Mouse (Mus musculus): ENCODE measurements around the gene Ppm1b. TPM values are rescaled to one million over a fixed set of nuclear protein-coding genes. Genes with fewer than 3 reads are reported as not detected.
A peak's percentile ranks its signal among the peaks of the same experiment; 100 is the strongest.

Ppm1b gene
- polyA plus RNA-seq, 1 experiment from 2014 or later: 104 TPM

DNA sequence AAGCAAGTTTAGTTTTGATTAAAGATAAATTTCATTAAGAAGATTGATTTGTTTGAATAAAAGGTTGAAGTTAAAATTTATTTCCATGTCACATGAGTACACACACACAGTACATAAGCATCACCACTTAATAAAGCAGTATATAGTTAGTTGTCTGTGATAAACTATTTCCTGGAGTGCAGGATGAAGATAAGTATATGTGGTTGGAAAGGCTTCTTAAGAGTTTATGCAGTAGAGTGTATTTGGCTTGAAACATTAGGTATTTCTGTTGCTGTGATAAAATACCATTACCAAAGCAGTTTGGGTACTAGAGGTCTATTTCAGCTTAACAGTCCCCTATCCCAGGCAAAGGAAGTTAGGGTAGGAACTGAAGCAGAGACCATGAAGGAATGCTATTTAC is 32.0 kb downstream of the Ppm1b start:
- Histone ChIP-seq H3K9ac (replicated peaks) (no peak overlapping the region), H3K4me1 (0 out of 2 replicates have a peak, but pooled peaks cover 2% of the 10 kb centered on the region), H3K27me3 (no peaks in the 10 kb centered on the region), H3K27ac (replicated peaks) (no peak overlapping the region), H3K4me2 (replicated peaks) (no peak overlapping the region), H3K9me3 (no peaks in the 10 kb centered on the region), H3K36me3 (peaks cover 6% of the 10 kb centered on the region; the same call in 1 of the 2 replicates), H3K4me3 (no peak overlapping the region)
- no peak for ATAC-seq (ENCODE audit: low FRiP score, low read depth)

DNA sequence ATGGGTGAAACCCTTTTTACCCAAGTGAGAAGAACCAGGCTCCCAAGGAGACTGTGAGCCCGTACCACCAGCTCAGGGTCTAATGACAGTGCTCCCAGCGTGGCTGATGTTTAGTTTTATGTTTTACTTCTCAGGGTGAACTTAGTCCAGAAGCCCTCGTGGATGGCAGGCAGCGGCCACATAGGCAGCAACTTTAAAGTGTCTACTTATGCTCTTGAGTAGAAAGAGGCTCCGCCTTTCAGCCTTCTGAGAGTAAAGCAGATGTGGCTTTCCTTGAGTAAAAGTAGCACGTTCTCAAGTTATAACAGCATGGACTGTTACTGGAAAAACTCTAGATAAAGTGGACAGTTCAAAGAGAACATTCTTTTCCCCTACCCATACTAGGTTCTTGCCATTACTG is 39.3 kb downstream of the Ppm1b start:
- WGBS: 92% methylated on average over 6 of the region's 6 CpGs
- ATAC-seq (ENCODE audit: low FRiP score, low read depth): no peak
- H3K27me3 ChIP-seq: no peaks in the 10 kb centered on the region
- H3K4me1 ChIP-seq: no peaks in the 10 kb centered on the region
- H3K4me3 ChIP-seq: no peak overlapping the region
- H3K36me3 ChIP-seq: peaks cover 8% of the 10 kb centered on the region; the same call in 1 of the 2 replicates
- no peaks in the 10 kb centered on the region for H3K9me3 ChIP-seq
- H3K9ac ChIP-seq (replicated peaks): no peak overlapping the region
- no peak overlapping the region for H3K27ac ChIP-seq (replicated peaks)
- no peak overlapping the region for H3K4me2 ChIP-seq (replicated peaks)

DNA sequence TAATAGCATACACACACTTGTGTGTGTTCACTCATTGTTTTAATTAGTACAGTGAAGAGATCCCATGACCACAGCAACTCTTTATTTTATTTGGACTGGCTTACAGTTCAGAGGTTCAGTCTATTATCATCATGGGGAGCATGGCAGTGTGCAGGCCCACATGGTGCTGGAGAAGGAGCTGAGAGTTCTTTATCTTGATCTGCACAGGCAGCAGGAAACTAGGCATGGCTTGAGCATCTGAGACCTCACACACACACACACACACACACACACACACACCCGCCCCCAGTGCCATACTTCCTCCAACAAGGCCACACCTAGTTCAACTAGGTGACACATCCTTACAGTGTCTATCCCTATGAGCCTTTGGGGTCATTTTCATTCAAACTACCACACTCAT is 41.1 kb downstream of the Ppm1b start:
- no peaks in the 10 kb centered on the region for H3K4me1 ChIP-seq
- H3K9ac ChIP-seq (replicated peaks): no peak overlapping the region
- H3K27me3 ChIP-seq: no peaks in the 10 kb centered on the region
- H3K4me2 ChIP-seq (replicated peaks): no peak overlapping the region
- no peak for ATAC-seq (ENCODE audit: low FRiP score, low read depth)
- no peak overlapping the region for H3K27ac ChIP-seq (replicated peaks)
- WGBS: 67% methylated on average over 1 of the region's 1 CpGs
- no peaks in the 10 kb centered on the region for H3K9me3 ChIP-seq
- peaks cover 8% of the 10 kb centered on the region; the same call in 1 of the 2 replicates for H3K36me3 ChIP-seq
- no peak overlapping the region for H3K4me3 ChIP-seq

DNA sequence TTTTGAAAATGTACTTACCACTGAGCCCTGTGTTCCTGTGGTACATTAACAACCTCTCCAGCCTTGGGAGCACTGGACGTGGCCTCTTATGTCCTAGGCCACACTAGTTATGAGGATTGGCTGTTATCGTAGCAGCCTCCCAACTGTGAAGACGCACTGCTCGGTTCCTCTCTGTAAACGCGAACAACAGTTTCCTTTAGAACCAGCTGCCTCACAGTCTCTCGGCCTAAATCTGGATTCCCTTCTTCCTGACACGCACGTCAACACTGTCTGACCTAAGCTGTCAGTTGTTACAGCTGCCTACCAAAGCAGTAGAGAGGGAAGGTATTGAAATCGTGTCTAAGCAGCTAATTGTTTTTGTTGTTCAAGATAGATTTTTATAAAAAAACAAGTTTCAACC is 43.1 kb downstream of the Ppm1b start:
- Histone ChIP-seq H3K36me3 (peaks cover 5% of the 10 kb centered on the region; the same call in 1 of the 2 replicates), H3K4me3 (no peak overlapping the region), H3K4me2 (replicated peaks) (no peak overlapping the region), H3K4me1 (no peaks in the 10 kb centered on the region), H3K27ac (replicated peaks) (no peak overlapping the region), H3K9ac (replicated peaks) (no peak overlapping the region), H3K9me3 (no peaks in the 10 kb centered on the region), H3K27me3 (no peaks in the 10 kb centered on the region)
- ATAC-seq (ENCODE audit: low FRiP score, low read depth): no peak
- WGBS: 87% methylated on average over 10 of the region's 10 CpGs

DNA sequence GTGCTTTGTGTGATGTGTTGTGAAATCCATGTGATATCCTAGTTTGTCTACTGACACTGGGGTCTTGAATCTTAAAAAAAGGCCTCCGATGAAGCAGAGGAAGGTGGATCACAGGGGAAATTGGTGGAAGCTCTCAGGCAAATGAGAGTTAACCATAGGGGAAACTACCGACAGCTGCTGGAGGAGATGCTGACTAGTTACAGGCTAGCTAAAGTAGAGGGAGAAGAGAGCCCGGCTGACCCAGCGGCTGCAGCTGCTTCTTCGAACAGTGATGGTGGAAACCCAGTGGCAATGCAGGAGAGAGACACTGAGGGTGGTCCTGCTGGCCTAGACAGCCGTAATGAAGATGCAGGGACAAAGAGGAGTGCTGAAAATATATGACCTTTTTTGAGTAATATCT is 56.9 kb downstream of the Ppm1b start:
- Histone ChIP-seq H3K27ac (replicated peaks) (no peak overlapping the region), H3K4me1 (no peaks in the 10 kb centered on the region), H3K4me3 (no peak overlapping the region), H3K36me3 (peaks cover 13% of the 10 kb centered on the region; the same call in 1 of the 2 replicates), H3K9me3 (no peaks in the 10 kb centered on the region), H3K4me2 (replicated peaks) (no peak overlapping the region), H3K9ac (replicated peaks) (no peak overlapping the region), H3K27me3 (no peaks in the 10 kb centered on the region)
- WGBS: 89% methylated on average over 6 of the region's 6 CpGs
- no peak for ATAC-seq (ENCODE audit: low FRiP score, low read depth)

- Histone ChIP-seq H3K4me2 (replicated peaks) (no peak overlapping the region), H3K27ac (replicated peaks) (no peak overlapping the region), H3K4me1 (no peaks in the 10 kb centered on the region), H3K9ac (replicated peaks) (no peak overlapping the region), H3K4me3 (no peak overlapping the region), H3K36me3 (peaks cover 13% of the 10 kb centered on the region; the same call in 1 of the 2 replicates), H3K27me3 (no peaks in the 10 kb centered on the region), H3K9me3 (no peaks in the 10 kb centered on the region)
- no peak for ATAC-seq (ENCODE audit: low FRiP score, low read depth)
- WGBS: 96% methylated on average over 3 of the region's 3 CpGs
Measured at GRCm38 (mm10) chr17:85014632-85015031, 58.1 kb downstream of the Ppm1b start.

DNA sequence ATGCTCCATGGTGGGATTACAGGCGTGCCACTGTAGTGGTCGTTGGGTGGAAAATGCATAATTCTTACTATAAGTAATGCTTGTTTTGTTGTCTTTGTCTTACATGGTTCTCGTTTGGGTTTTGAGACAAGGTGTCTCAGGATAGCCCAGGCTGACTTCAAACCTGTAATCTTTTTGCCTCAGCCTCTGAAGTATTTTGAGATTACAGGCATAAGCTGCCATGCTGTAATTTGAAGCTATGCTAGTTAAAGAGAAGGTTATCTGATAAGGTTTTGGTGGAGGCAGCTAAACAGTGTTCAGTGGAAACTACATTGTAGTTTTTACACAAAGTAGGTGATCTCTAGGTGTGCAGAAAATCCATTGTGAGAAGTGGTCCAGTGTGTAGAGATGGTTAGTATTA is 61.8 kb downstream of the Ppm1b start:
- Histone ChIP-seq H3K4me2 (replicated peaks) (no peak overlapping the region), H3K4me3 (no peak overlapping the region), H3K9ac (replicated peaks) (no peak overlapping the region), H3K36me3 (no peaks in the 10 kb centered on the region), H3K9me3 (no peaks in the 10 kb centered on the region), H3K4me1 (no peaks in the 10 kb centered on the region), H3K27me3 (no peaks in the 10 kb centered on the region), H3K27ac (replicated peaks) (no peak overlapping the region)
- WGBS: 91% methylated on average over 3 of the region's 3 CpGs
- ATAC-seq (ENCODE audit: low FRiP score, low read depth): no peak

GRCm38 (mm10) chr17:85018794-85019193 is 62.3 kb downstream of the Ppm1b start:
- H3K4me3 ChIP-seq: no peak overlapping the region
- H3K9me3 ChIP-seq: no peaks in the 10 kb centered on the region
- no peak overlapping the region for H3K27ac ChIP-seq (replicated peaks)
- H3K9ac ChIP-seq (replicated peaks): no peak overlapping the region
- no peaks in the 10 kb centered on the region for H3K4me1 ChIP-seq
- H3K27me3 ChIP-seq: no peaks in the 10 kb centered on the region
- no peak for ATAC-seq (ENCODE audit: low FRiP score, low read depth)
- no peaks in the 10 kb centered on the region for H3K36me3 ChIP-seq
- no peak overlapping the region for H3K4me2 ChIP-seq (replicated peaks)
- WGBS: 92% methylated on average over 5 of the region's 5 CpGs

DNA sequence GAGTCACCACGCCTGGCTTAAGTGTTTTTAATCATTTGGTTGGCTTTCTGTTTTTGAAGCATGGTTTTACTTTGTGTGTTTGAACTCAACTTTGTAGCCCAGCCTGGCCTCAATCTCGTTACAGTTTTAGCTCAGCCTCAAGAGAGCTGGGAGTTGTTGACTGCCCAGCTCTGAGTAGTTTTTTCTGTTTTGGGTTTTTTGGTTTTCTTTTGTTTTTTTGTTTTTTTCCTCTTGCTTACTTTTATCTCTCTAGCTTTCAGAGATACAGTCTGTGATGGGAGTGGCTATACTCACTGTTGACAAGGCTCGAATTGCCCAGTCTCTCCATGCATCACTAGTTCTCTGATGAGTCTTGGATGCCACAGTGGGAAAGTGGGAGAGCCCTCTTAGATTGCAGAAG is 63.8 kb downstream of the Ppm1b start:
- Histone ChIP-seq H3K27ac (replicated peaks) (no peak overlapping the region), H3K36me3 (no peaks in the 10 kb centered on the region), H3K4me2 (replicated peaks) (no peak overlapping the region), H3K9ac (replicated peaks) (no peak overlapping the region), H3K4me3 (no peak overlapping the region), H3K4me1 (no peaks in the 10 kb centered on the region), H3K27me3 (no peaks in the 10 kb centered on the region), H3K9me3 (no peaks in the 10 kb centered on the region)
- WGBS: 85% methylated on average over 3 of the region's 3 CpGs
- ATAC-seq (ENCODE audit: low FRiP score, low read depth): no peak

DNA sequence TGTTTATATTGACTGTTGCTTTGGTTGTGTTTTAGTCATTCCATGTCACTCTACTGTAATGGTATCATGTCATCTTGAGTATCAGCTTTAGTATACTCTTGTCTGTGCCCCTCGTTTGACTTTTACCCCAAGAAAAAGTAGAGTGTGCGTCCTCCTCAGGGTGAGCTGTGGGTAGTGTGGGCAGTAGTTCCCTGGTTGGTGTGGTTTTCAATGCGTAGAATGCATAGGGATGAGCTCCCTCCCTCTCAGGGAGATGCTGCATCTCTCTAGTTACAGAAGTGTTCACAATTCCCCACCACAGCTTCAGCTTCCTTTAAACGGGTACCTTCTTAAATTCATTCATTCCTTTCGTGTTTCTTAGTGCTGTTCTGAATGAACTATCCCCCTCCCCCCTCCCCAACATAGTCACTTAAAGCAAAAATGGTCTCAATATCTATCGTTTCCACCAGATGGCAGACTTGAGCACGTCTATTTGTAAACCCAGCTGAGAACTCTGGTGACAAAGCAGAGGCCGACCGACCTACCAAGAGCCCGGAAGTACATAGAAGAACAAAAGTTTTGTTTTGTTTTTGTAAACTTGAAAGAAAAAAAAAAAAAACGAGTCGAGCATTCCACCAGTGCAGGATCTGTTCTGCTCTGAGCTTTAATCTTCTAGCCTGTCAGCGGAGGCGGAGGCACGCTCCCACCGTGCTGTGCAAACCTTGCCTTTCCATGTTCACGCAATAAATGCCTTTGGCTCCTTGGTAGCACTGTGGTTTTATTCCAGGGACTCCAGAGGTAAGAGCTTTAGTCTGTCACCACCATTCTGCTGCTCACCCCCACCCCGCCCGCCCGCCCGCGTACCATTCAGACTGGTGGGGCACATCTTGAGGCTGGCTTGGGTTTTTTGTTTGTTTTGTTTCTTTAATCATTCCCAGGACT is 67.0 kb downstream of the Ppm1b start:
- Histone ChIP-seq H3K27me3 (no peaks in the 10 kb centered on the region), H3K9me3 (no peaks in the 10 kb centered on the region), H3K4me3 (no peak overlapping the region), H3K4me2 (replicated peaks) (no peak overlapping the region), H3K4me1 (0 out of 2 replicates have a peak, but pooled peaks cover 2% of the 10 kb centered on the region), H3K36me3 (no peaks in the 10 kb centered on the region), H3K27ac (replicated peaks) (no peak overlapping the region), H3K9ac (replicated peaks) (no peak overlapping the region)
- peak; percentile 56; the same call in 1 of the 2 replicates for ATAC-seq (ENCODE audit: low FRiP score, low read depth)
- WGBS: 62% methylated on average over 22 of the region's 22 CpGs

- Histone ChIP-seq H3K27me3 (no peaks in the 10 kb centered on the region), H3K36me3 (no peaks in the 10 kb centered on the region), H3K4me3 (no peak overlapping the region), H3K27ac (replicated peaks) (no peak overlapping the region), H3K4me2 (replicated peaks) (no peak overlapping the region), H3K4me1 (0 out of 2 replicates have a peak, but pooled peaks cover 2% of the 10 kb centered on the region), H3K9me3 (no peaks in the 10 kb centered on the region), H3K9ac (replicated peaks) (no peak overlapping the region)
- ATAC-seq (ENCODE audit: low FRiP score, low read depth): no peak
- WGBS: 95% methylated on average over 8 of the region's 8 CpGs
Measured at GRCm38 (mm10) chr17:85024237-85024636, 67.7 kb downstream of the Ppm1b start.

DNA sequence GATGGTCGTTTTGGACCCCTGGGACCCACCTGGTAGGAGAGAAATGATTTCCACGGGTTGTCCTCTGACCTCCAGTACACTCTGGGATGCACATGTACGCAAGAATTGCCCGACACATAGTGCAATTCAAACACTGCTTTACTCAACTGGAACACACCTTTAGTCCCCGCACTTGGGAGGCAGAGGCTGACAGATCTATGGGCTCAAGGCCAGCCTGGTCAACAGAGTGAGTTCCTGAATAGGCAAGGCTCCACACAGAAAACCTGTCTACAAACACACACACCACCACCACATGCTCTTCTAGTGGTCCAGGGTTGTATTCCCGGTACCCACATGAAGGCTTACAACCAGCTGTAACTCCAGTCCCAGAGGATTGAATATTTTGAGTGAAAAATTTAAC is 68.6 kb downstream of the Ppm1b start:
- Histone ChIP-seq H3K4me1 (0 out of 2 replicates have a peak, but pooled peaks cover 2% of the 10 kb centered on the region), H3K27ac (replicated peaks) (no peak overlapping the region), H3K9ac (replicated peaks) (no peak overlapping the region), H3K36me3 (no peaks in the 10 kb centered on the region), H3K27me3 (no peaks in the 10 kb centered on the region), H3K4me2 (replicated peaks) (no peak overlapping the region), H3K4me3 (no peak overlapping the region), H3K9me3 (no peaks in the 10 kb centered on the region)
- no peak for ATAC-seq (ENCODE audit: low FRiP score, low read depth)
- WGBS: 91% methylated on average over 6 of the region's 6 CpGs
